Mouse (Mus musculus): Measurements from ENCODE around the gene Dmc1.

DNA sequence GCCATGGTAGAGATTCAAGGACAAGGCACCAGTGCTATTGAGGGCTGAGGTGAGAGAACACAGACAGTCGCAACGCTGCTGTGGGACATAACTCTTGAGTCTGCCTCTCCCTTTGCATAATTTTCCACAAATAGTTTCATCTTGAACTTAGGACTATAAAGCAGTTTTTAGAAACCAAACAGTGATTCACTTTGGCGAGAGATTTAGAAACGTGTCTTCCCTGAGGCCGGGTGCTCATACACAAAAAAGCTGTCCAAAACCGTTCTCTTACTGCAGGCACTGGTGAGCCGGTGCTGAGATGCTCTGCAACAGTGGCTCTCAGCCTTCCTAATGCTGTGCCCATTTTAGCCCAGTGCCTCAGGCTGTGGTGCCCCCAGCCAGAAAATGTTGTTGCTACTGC lies 3.3 kb upstream of the Dmc1 start:
- TF ChIP-seq FOSL1 (IDR thresholded peaks at IDR 0.05; ENCODE audit: insufficient read depth, low read length, poor library complexity, severe bottlenecking) (no peak), USF1 (IDR thresholded peaks at IDR 0.05; ENCODE audit: low read depth) (no peak), CTCF (IDR thresholded peaks at IDR 0.05; ENCODE audit: control insufficient read depth, insufficient read depth, insufficient read length) (no peak), CEBPB (IDR thresholded peaks at IDR 0.05; ENCODE audit: low read depth) (no peak), MYOD1 (IDR thresholded peaks at IDR 0.05; ENCODE audit: control insufficient read depth, insufficient read length, low read depth) (no peak), MAX (IDR thresholded peaks at IDR 0.05) (no peak), MYOG (IDR thresholded peaks at IDR 0.05; ENCODE audit: control insufficient read depth, extremely low read depth, insufficient read length) (no peak)

All from C2C12 (cell line).